ENCODE assay signal across 28 mouse cellular contexts in the genomic region with DNA sequence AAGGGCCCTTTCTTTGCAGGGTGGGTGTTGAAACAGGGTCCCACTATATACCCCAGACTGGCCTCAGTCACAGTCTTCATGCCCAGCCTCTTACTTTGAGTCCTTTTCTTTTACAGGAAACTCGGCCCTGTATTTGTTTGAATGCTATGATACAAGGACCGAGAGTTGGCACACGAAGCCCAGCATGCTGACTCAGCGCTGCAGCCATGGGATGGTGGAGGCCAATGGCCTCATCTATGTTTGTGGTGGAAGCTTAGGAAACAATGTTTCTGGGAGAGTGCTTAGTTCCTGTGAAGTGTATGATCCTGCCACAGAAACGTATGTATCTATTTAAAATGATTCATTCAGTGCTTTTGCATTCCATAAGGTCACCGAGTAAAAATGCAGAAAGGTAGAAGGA.
"Had no signal": no experiment of that assay in that cellular context is flagged by ENCODE, and none has a peak within 500 bp of the region (broad histone marks: within the 10 kb centered on the region; RNA-seq: fewer than 3 reads in every experiment).

No protein-coding gene starts in this region.

- H3K4me3 ChIP-seq: gastrocnemius, adult 2 months; heart, embryonic 10.5 days; heart, embryonic 12.5 days; hindbrain, embryonic 10.5 days; hindbrain, embryonic 12.5 days; intestine, embryonic 15.5 days; layer of hippocampus, adult 2 months; left cerebral cortex, adult 2 months; limb, embryonic 10.5 days; limb, embryonic 12.5 days; liver, embryonic 13.5 days; liver, embryonic 15.5 days had no signal

- H3K9me3 ChIP-seq: heart, embryonic 10.5 days; heart, embryonic 12.5 days; hindbrain, embryonic 10.5 days; hindbrain, embryonic 12.5 days; intestine, embryonic 15.5 days; limb, embryonic 10.5 days; limb, embryonic 12.5 days; liver, embryonic 13.5 days; liver, embryonic 15.5 days had no signal

- H3K27ac ChIP-seq: gastrocnemius, adult 2 months; heart, embryonic 10.5 days; hindbrain, embryonic 10.5 days; hindbrain, embryonic 12.5 days; hindbrain, embryonic 14.5 days; intestine, embryonic 15.5 days; layer of hippocampus, adult 2 months; left cerebral cortex, adult 2 months; limb, embryonic 10.5 days; limb, embryonic 12.5 days; liver, embryonic 13.5 days; liver, embryonic 15.5 days had no signal

- ATAC-seq: hindbrain, embryonic 16.5 days; inflammation-experienced regulatory T-cells, adult 6 months; intestine, embryonic 15.5 days; intestine, postnatal 0 days had no signal

- H3K27me3 ChIP-seq: heart, embryonic 12.5 days; hindbrain, embryonic 12.5 days; intestine, embryonic 15.5 days; limb, embryonic 12.5 days; liver, embryonic 13.5 days; liver, embryonic 15.5 days had no signal

- DNase-seq: gastrocnemius, adult 2 months; gastrocnemius, postnatal 10 days; gastrocnemius, postnatal 25 days; heart, adult 18-20 months; heart, postnatal 10 days; heart, postnatal 4 days; kidney, adult 18-20 months; kidney, adult 8-10 months; kidney, postnatal 10 days; kidney, postnatal 25 days; kidney, postnatal 4 days; liver; liver, embryonic 13.5 days had no signal

- H3K4me2 ChIP-seq: heart, embryonic 12.5 days; hindbrain, embryonic 12.5 days; hindbrain, embryonic 14.5 days; intestine, embryonic 15.5 days; limb, embryonic 12.5 days; liver, embryonic 11.5 days; liver, embryonic 13.5 days; liver, embryonic 15.5 days had no signal

- H3K4me1 ChIP-seq: heart, embryonic 10.5 days; heart, embryonic 12.5 days; hindbrain, embryonic 10.5 days; hindbrain, embryonic 12.5 days; intestine, embryonic 15.5 days; limb, embryonic 10.5 days; limb, embryonic 12.5 days had no signal

- H3K9ac ChIP-seq: heart, embryonic 12.5 days; hindbrain, embryonic 12.5 days; hindbrain, embryonic 14.5 days; intestine, embryonic 15.5 days; limb, embryonic 12.5 days; liver, embryonic 13.5 days; liver, embryonic 15.5 days had no signal
